Mouse (Mus musculus): ENCODE measurements around the gene Tmem86a. TPM values are rescaled to one million over a fixed set of nuclear protein-coding genes. Genes with fewer than 3 reads are reported as not detected.

Tmem86a gene
- total RNA-seq (2017): 1.1 and 1.4 TPM in 2 replicates

- peak; percentile 91 for ATAC-seq (ENCODE audit: extremely low read depth, insufficient number of reproducible peaks, low FRiP score, poor library complexity, severe bottlenecking)
Observed at GRCm38 (mm10) chr7:47050366-47050765, at the start of gene Tmem86a. Gene Tmem86a, plus strand, starts transcription at chr7:47050601.

DNA sequence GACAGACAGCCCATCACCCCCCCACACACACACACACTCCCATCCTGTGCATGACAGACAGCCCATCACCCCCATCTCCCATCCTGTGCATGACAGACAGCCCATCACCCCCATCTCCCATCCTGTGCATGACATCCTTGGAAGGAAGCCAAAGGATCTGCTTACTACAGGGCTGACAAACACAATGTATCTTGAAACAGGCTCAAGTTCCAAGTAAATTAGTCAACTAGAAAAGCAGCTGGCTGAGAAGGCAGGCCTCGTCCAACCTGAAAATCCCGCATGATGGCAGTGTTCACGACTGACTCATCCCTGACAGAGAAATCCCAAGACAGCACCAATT, 49.8 kb upstream of the Tmem86a start:
- ATAC-seq (ENCODE audit: extremely low read depth, insufficient number of reproducible peaks, low FRiP score, poor library complexity, severe bottlenecking): no peak

DNA sequence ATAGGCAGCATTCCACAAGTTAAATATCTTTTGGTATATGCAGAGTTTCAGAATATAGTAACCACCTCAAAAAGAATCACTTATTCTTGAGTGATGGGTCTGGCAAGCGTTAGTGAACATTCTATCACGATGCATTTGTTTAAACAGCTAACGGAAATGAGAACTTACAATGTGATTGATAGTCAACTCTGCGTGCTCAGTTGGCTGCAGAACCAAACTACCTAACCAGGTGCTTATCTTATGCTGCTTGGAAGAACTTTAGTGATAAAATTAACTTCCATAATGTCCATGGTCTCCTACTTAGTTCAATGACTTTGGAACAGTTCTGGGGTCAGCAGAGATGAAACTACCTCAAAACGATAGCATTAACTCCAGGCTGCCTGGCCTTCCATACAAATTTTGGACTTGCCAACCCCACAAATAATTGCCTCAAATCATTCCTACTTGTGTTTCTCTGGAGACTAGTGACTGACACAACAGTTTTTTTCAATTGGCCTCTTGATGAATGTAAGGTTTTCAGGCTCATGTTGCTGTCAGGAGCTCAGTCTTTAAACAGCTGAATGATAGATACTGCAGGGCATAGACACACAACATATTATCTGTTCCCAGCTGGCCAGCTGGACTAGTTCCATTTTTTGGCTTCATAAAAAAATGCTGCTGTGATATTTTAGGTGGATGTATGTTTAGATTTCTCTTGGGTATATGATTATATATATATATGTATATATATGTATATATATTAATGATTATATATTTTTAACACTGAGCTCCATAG, 49.1 kb upstream of the Tmem86a start:
- ATAC-seq (ENCODE audit: extremely low read depth, insufficient number of reproducible peaks, low FRiP score, poor library complexity, severe bottlenecking): no peak

DNA sequence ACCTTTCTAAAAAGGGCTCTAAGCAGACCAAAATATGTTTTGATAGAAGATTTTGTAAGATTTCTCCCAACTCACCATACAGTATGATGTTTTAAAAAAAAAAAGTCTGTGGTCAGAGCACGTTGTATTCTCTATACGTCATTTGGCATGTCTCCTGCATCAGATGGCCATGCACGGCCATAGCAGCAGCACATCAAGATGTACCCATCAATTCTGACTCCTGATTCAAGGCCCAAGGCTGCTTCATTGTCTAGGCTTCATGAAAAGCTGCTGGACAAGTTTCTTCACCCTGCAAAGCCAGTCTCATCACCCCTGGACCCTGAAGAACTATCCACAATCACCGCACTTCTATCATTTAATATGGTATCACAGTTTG, 48.5 kb upstream of the Tmem86a start:
- ATAC-seq (ENCODE audit: extremely low read depth, insufficient number of reproducible peaks, low FRiP score, poor library complexity, severe bottlenecking): no peak

- ATAC-seq (ENCODE audit: extremely low read depth, insufficient number of reproducible peaks, low FRiP score, poor library complexity, severe bottlenecking): no peak
Observed at GRCm38 (mm10) chr7:47003411-47004115, 46.8 kb upstream of the Tmem86a start.

DNA sequence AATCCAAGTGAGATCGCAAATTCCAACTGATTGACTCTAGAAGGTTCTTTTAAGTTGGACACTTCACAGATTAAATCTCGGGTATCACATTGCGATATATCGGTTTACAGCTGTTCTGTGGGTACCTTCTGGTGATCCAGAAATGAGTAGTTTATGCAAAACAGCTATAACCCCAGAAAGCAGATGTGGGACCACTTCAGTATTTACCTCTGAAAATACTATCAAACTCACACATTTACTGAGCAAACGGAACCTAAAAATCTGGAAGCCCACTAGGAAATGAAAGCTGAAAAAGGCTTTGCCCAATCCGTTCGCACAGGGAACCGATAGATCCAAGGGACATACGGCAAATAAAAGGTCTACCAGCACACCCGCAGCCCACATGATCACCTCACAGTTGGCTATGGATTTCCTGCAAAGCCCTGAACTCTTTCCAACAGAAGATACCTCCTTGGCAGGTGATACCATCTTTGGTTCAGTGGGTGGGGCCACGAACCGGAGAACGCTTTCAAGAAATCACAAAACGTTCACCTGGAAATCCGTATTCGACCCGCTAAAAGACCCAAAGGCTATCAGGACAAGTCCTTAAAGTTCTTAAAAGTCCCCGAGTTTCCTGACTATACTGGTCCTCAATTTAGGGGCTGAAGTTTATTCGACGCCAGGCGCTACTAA, 43.2 kb upstream of the Tmem86a start:
- ATAC-seq (ENCODE audit: extremely low read depth, insufficient number of reproducible peaks, low FRiP score, poor library complexity, severe bottlenecking): no peak

DNA sequence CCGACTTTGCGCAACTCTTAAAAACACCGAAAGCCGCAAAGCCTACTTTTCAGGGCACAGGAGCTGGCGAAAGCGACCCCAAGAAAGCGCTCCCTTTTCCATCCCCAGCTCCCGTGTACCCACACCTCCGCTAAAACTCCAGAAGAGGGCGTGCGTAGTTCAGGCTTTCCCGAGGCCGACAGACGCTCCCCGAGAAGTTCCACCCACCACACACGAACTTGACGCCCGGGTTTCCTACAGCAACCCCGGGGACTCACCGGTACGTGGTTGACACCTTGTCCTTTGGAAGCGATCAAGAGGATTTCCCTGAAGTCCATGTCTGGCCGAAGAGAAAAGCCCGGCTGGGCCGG, 42.6 kb upstream of the Tmem86a start:
- peak; percentile 30; the same call in 1 of the 2 replicates for ATAC-seq (ENCODE audit: extremely low read depth, insufficient number of reproducible peaks, low FRiP score, poor library complexity, severe bottlenecking)

GRCm38 (mm10) chr7:47008168-47008993, 42.0 kb upstream of the Tmem86a start, which contains the start of gene Spty2d1:
Gene Spty2d1, minus strand, starts transcription at chr7:47008411.
- peak; percentile 96 for ATAC-seq (ENCODE audit: extremely low read depth, insufficient number of reproducible peaks, low FRiP score, poor library complexity, severe bottlenecking)

GRCm38 (mm10) chr7:47013131-47013767, 37.2 kb upstream of the Tmem86a start:
- peak; percentile 10; the same call in 1 of the 2 replicates for ATAC-seq (ENCODE audit: extremely low read depth, insufficient number of reproducible peaks, low FRiP score, poor library complexity, severe bottlenecking)

DNA sequence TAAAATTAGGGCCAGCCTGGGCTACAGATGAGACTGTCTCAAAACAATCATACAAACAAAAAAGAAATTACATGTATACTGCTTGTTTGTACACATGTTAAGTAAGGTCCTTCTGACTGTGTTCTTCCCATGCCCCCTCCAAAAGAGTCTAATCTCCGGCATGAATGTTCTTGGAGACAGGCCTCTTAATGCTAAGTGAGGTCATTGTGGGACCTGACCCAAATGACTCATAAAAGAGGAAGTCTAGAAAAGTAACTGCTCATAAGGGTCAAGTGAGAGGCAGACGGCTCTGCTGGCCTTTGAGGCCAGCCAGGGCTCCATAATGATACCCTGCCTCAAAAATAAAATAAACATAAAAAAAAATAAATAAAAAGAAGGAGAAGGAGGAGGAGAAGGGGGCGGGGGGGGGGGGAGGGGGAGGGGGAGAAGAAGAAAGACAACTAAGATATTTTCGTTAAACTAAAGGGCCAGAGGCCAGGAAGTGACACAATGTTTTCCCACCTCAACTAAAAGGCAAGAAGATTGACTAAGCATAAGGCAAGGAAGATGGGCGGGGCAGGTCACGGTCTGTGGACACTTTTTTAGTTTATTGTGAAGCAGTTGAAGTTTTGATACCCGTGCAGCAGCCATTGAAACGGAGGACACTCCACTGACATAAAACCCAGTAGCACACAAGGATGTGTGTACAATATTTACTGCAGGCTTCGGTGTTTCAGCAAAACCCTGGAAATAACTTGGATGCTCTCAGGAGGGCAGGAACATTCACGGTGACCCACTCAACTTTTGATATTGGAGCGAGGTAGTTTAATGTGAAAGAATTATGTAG, 35.6 kb upstream of the Tmem86a start:
- peak; percentile 56; the same call in 1 of the 2 replicates for ATAC-seq (ENCODE audit: extremely low read depth, insufficient number of reproducible peaks, low FRiP score, poor library complexity, severe bottlenecking)

DNA sequence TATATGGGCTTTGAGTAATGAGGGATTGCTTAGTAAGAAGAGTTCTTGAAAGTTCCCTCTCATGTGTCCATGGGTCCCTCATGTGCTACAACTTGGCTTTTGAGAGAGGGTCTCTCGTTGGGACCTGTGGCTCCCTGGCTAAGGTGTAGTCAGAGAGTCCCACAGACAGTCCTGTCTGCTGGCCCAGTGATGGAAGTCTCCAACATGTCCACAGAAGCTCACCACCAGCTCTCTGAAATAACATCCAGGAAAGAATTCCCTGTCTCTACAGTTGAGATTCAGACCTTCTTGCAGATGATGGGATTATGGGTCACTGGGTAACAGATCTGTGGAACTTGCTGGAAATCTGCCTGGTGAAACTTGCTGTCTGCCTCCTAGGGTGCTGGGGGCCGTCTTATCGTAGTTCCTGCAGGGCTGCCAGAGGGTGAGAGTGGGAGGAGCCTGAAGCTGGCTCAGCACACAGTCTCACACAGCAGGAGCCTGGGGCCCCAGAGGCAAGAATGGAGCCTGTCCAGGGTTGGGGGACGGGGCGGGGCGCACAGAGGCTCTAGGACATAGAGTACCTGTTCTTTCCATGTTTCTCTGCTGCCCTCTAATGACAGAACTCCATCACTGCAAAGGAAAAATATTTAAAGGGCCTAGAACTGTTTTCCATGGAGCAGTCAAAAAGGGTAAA, 34.9 kb upstream of the Tmem86a start:
- peak; percentile 87 for ATAC-seq (ENCODE audit: extremely low read depth, insufficient number of reproducible peaks, low FRiP score, poor library complexity, severe bottlenecking)

DNA sequence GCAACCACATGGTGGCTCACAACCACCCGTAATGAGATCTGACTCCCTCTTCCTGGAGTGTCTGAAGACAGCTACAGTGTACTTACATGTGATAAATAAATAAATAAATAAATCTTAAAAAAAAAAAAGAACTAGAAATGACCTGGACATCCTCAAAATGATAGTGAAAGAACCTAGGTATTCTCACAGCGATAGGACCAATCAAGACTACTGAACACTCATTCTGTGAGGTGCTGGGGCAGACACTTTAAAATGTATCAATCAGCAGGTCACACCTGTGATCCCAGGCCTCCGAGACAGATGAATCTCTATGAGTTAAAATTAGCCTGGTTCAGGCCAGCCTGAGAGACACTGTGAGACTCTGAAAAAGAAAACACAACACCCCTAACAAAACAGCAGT, 33.8 kb upstream of the Tmem86a start:
- no peak for ATAC-seq (ENCODE audit: extremely low read depth, insufficient number of reproducible peaks, low FRiP score, poor library complexity, severe bottlenecking)

DNA sequence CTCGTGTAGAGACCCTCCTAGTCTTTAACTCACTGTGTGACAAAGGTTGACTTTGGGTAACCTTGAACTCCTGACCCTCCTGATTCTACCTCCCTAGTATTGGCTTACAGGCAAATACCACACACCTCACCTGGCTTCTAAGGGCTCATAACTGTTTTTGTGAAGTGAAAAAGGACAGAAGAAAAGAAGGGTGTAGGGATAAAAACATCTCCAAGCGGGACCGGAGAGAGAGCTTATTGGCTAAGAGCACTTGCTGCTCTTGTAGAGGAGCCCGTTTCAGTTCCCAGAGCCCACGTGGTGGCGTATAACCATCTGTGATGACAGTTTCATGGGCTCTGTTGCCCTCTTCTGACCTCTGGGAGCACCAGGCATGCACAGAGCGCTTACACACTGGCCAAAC, 33.3 kb upstream of the Tmem86a start:
- no peak for ATAC-seq (ENCODE audit: extremely low read depth, insufficient number of reproducible peaks, low FRiP score, poor library complexity, severe bottlenecking)

GRCm38 (mm10) chr7:47019641-47020040, 30.8 kb upstream of the Tmem86a start:
- ATAC-seq (ENCODE audit: extremely low read depth, insufficient number of reproducible peaks, low FRiP score, poor library complexity, severe bottlenecking): no peak

DNA sequence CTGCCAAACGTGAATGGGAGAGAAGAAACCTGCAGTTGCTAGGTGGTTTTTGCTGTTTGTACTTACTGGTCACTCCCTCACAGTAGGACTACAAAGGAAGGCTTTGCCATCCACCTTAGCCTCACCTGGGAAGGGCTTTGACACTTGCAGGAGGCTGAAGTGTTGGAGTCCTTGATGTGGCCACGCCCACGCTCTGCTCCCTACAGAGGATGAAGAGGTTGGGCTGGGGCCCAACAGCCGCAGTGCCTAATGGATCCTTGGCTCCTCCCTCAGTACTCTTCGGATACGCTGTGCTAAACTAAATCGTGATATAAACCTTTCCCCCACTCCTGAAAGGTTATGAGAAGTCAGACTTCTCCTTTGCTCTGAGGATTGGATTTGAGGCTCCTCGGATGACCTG, 29.4 kb upstream of the Tmem86a start:
- no peak for ATAC-seq (ENCODE audit: extremely low read depth, insufficient number of reproducible peaks, low FRiP score, poor library complexity, severe bottlenecking)

DNA sequence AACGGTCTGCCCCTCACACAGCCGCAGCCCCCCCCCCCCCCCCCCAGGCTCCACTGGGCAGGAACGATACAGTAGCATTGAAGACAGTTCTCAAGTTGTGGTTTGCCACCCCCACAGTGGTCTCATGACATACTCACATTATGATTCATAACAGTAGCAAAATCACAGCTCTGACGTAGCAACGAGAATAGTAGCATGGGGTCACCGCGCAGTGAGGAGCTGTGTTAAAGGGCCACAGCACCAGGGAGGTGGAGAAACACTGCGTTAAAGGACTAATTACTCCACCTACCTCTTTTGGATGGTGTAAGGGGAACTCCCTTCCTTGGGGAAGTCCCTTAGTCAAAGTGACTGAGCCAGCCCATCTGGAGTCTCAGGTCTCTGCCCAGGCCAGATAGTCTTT, 27.9 kb upstream of the Tmem86a start:
- peak; percentile 90 for ATAC-seq (ENCODE audit: extremely low read depth, insufficient number of reproducible peaks, low FRiP score, poor library complexity, severe bottlenecking)

- peak; percentile 73 for ATAC-seq (ENCODE audit: extremely low read depth, insufficient number of reproducible peaks, low FRiP score, poor library complexity, severe bottlenecking)
Observed at GRCm38 (mm10) chr7:47023530-47023929, 26.9 kb upstream of the Tmem86a start.

Data from neutrophil, adult 5-6 weeks (primary cell).